Mouse (Mus musculus): ENCODE measurements around the gene Dzip1l. TPM values are rescaled to one million over a fixed set of nuclear protein-coding genes. Genes with fewer than 3 reads are reported as not detected.

Dzip1l gene
- total RNA-seq, 2 experiments from 2014 or later: 21.5 to 25.0 TPM

GRCm38 (mm10) chr9:99709588-99710248 lies 80.4 kb downstream of the Dzip1l start:
- no peak for DNase-seq
- intact Hi-C loops (cut with DNase I): no loop called here

DNA sequence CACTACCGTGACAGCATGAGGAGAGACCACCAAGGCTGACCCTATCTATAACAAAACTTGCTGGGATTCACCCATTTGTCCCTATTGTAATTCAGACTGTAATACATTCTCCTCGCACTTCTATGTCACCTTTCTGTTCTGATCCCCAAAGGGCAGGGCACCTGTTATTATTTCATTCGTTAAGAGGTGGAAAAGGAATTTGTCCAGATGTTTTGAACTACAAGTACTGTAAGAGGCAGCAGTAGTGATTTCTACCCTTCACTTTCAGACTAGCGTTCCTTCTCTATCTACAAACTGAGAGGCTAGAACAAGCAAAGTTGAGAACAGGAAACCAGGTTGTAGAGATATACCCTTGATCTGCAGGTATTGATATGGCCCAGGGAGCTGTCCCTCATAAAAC lies 81.0 kb downstream of the Dzip1l start:
- intact Hi-C loops (cut with DNase I): no loop called here

DNA sequence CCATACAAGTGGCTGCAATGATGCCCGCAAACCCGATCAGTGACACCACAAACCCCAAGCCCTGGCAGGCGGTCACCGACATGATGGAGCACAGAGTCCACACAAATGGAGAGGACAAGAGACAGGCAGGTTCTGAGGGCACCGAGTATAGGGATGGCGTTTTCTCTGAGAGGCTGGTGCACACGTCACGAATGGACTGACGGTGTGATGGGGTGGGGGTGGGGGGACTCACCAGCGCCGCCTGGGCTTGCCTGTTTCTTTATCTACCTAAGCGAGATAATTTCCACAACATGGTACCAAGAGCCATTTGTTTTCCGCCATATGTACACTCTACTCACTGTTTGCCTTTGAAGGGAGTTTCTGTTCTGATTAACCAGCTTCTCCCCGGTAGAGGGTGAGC lies 87.8 kb downstream of the Dzip1l start, which contains the start of gene Cldn18:
Cldn18 (minus strand) TSS at position 134 of the 400 bp plus-strand sequence.
- no peak for DNase-seq
- intact Hi-C loops (cut with DNase I): no loop called here

More for the DNA sequence above, 81.0 kb downstream of the Dzip1l start:
- no peak for DNase-seq

Other genes starting within 250 kb of the Dzip1l start
- 10 to 100 TPM; 66.3 to 72.2 TPM for gene Mras, start 192.1 kb upstream of the Dzip1l start, total RNA-seq (2021)
- gene Nme9, start 178.0 kb upstream of the Dzip1l start, total RNA-seq (2021): under 1 TPM in 1 of 2 experiments, not detected in 1; 0.48 TPM
- gene Armc8, start 60.6 kb upstream of the Dzip1l start, total RNA-seq (2021): 10 to 100 TPM; 64.0 to 65.2 TPM
- 10 to 100 TPM; 16.2 to 18.6 TPM for gene Dbr1, start 53.7 kb upstream of the Dzip1l start, total RNA-seq (2021)
- gene A4gnt, start 17.0 kb upstream of the Dzip1l start, total RNA-seq (2021): not detected
- gene Cldn18, start 87.8 kb downstream of the Dzip1l start, total RNA-seq (2021): not detected
- gene Sox14, start 246.7 kb downstream of the Dzip1l start, total RNA-seq (2021): not detected